Mouse (Mus musculus): ENCODE measurements around the gene Pid1. TPM values are rescaled to one million over a fixed set of nuclear protein-coding genes. Genes with fewer than 3 reads are reported as not detected.

The Pid1 gene
- total and polyA plus RNA-seq, 2 experiments from 2014 or later: 60.2 to 64.0 TPM

DNA sequence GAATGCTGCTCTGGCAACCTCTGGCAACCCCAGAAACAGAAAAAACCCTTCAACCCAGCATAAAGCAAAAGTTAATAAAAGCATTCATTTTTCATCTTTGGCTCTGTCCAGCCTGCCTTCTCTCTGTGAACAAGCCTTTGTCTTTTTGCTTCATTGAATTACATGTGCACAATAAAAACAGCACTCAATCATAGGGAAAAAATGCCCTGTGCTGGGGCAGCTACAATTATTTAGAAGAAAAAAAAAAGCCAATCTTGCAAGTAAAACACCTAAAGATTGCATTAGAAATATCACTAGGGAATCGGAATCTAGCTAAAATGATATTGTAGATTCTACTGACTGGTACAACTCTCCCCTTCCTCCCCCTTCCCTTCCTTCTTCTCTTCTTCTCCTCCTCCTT lies 307.7 kb downstream of the Pid1 start:
- DNase-seq (ENCODE audit: low spot score) (no peak), ATAC-seq (ENCODE audit: low FRiP score) (no peak)
- no peaks in the 10 kb centered on the region for H3K27me3 ChIP-seq (ENCODE audit: insufficient read depth, low read length)
- H3K4me3 ChIP-seq (ENCODE audit: low read depth, low read length): no peak overlapping the region
- no peaks in the 10 kb centered on the region for H3K9me3 ChIP-seq (ENCODE audit: low read length)
- H3K9ac ChIP-seq (replicated peaks; ENCODE audit: low read length, poor library complexity, severe bottlenecking): no peak overlapping the region
- no peak overlapping the region for H3K27ac ChIP-seq (ENCODE audit: low read depth, low read length)
- no peak overlapping the region for H3K4me2 ChIP-seq (ENCODE audit: low read depth, low read length, poor library complexity, severe bottlenecking)
- H3K4me1 ChIP-seq (ENCODE audit: insufficient read depth, low read length): no peaks in the 10 kb centered on the region
- no peak for TF ChIP-seq CTCF (IDR thresholded peaks at IDR 0.05)
- H3K36me3 ChIP-seq (ENCODE audit: insufficient read depth, low read length): no peaks in the 10 kb centered on the region
- WGBS: 72% methylated on average over 1 of the region's 1 CpGs

DNA sequence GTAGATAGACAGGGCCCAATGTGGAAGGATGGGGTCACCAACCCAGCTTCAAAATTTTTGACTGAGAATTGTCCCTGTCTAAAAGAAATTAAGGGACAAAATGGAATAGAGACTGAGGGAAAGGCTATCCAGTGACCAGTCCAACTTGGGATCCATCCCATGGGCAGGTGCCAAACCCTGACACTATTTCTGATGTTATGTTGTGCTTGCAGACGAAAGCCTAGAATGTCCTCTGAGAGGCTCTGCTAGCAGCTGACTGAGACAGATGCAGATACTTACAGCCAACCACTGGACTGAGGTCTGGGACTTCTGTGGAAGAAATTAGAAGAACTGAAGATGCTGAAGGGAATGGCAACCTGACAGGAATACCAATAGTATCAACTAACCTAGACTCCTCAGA lies 338.2 kb downstream of the Pid1 start:
- Histone ChIP-seq H3K36me3 (ENCODE audit: insufficient read depth, low read length) (no peaks in the 10 kb centered on the region), H3K9me3 (ENCODE audit: low read length) (no peaks in the 10 kb centered on the region), H3K9ac (replicated peaks; ENCODE audit: low read length, poor library complexity, severe bottlenecking) (no peak overlapping the region), H3K4me3 (ENCODE audit: low read depth, low read length) (no peak overlapping the region), H3K4me2 (ENCODE audit: low read depth, low read length, poor library complexity, severe bottlenecking) (no peak overlapping the region), H3K27ac (ENCODE audit: low read depth, low read length) (no peak overlapping the region), H3K27me3 (ENCODE audit: insufficient read depth, low read length) (no peaks in the 10 kb centered on the region), H3K4me1 (ENCODE audit: insufficient read depth, low read length) (no peaks in the 10 kb centered on the region)
- TF ChIP-seq CTCF (IDR thresholded peaks at IDR 0.05): no peak
- 91% methylated on average over 1 of the region's 1 CpGs for WGBS
- DNase-seq (ENCODE audit: low spot score) (no peak), ATAC-seq (ENCODE audit: low FRiP score) (no peak)

GRCm38 (mm10) chr1:84012871-84013375 lies 351.1 kb downstream of the Pid1 start:
- DNase-seq (ENCODE audit: low spot score) (no peak), ATAC-seq (ENCODE audit: low FRiP score) (no peak)
- no peaks in the 10 kb centered on the region for H3K36me3 ChIP-seq (ENCODE audit: insufficient read depth, low read length)
- no peak overlapping the region for H3K4me3 ChIP-seq (ENCODE audit: low read depth, low read length)
- H3K4me1 ChIP-seq (ENCODE audit: insufficient read depth, low read length): no peaks in the 10 kb centered on the region
- WGBS: 77% methylated on average over 4 of the region's 4 CpGs
- no peaks in the 10 kb centered on the region for H3K9me3 ChIP-seq (ENCODE audit: low read length)
- TF ChIP-seq CTCF (IDR thresholded peaks at IDR 0.05): no peak
- no peak overlapping the region for H3K4me2 ChIP-seq (ENCODE audit: low read depth, low read length, poor library complexity, severe bottlenecking)
- no peak overlapping the region for H3K27ac ChIP-seq (ENCODE audit: low read depth, low read length)
- no peak overlapping the region for H3K9ac ChIP-seq (replicated peaks; ENCODE audit: low read length, poor library complexity, severe bottlenecking)
- no peaks in the 10 kb centered on the region for H3K27me3 ChIP-seq (ENCODE audit: insufficient read depth, low read length)

DNA sequence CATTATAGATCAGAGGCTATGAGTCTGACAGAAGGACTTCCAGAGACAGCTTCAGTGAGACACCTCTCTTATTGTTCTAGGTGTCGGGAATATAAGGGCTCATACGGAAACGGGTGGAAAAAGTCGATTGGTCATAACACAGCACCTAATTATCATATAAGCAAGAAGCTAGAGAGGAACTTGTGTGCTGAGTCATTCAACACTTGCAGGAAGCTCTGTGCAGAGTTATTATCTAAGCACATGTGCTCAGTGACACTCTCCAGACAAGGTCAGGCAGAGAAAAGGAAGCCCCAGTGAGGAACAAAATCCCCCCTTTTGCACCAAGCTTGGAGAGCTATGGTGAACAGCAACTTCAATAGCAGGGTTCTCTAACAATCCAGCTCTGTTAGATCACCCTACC lies 361.4 kb downstream of the Pid1 start:
- WGBS: 91% methylated on average over 4 of the region's 4 CpGs
- H3K4me3 ChIP-seq (ENCODE audit: low read depth, low read length): no peak overlapping the region
- no peak for TF ChIP-seq CTCF (IDR thresholded peaks at IDR 0.05)
- H3K9me3 ChIP-seq (ENCODE audit: low read length): no peaks in the 10 kb centered on the region
- H3K9ac ChIP-seq (replicated peaks; ENCODE audit: low read length, poor library complexity, severe bottlenecking): no peak overlapping the region
- H3K4me1 ChIP-seq (ENCODE audit: insufficient read depth, low read length): no peaks in the 10 kb centered on the region
- ATAC-seq (ENCODE audit: low FRiP score) (no peak), DNase-seq (ENCODE audit: low spot score) (no peak)
- H3K36me3 ChIP-seq (ENCODE audit: insufficient read depth, low read length): no peaks in the 10 kb centered on the region
- H3K27ac ChIP-seq (ENCODE audit: low read depth, low read length): no peak overlapping the region
- no peaks in the 10 kb centered on the region for H3K27me3 ChIP-seq (ENCODE audit: insufficient read depth, low read length)
- no peak overlapping the region for H3K4me2 ChIP-seq (ENCODE audit: low read depth, low read length, poor library complexity, severe bottlenecking)

Small RNA genes lying within 50 kb of the gene (microRNA-seq; reads per million reads assigned to microRNA genes)
- gene Mir6353 (ENCODE audit: borderline number of aligned reads): not detected
